Mouse (Mus musculus): ENCODE data around the gene Mast4. TPM values are rescaled to one million over a fixed set of nuclear protein-coding genes. Genes with fewer than 3 reads are reported as not detected.
A peak's percentile ranks its signal among the peaks of the same experiment; 100 is the strongest.

Mast4 gene
- polyA plus RNA-seq, 1 experiment from 2014 or later, result 31.0 TPM

- Histone ChIP-seq H3K4me1 (ENCODE audit: control insufficient read depth, insufficient read depth, low read length) (peaks cover 38% of the 10 kb centered on the region), H3K36me3 (ENCODE audit: control insufficient read depth, insufficient read depth, low read length) (no peaks in the 10 kb centered on the region), H3K4me2 (replicated peaks; ENCODE audit: low read depth, low read length) (no peak overlapping the region), H3K27ac (ENCODE audit: low read depth, low read length) (peak overlapping the region; percentile 52; the same call in 1 of the 2 replicates), H3K27me3 (ENCODE audit: control insufficient read depth, insufficient read depth, low read length) (no peaks in the 10 kb centered on the region), H3K4me3 (ENCODE audit: low read length) (no peak overlapping the region), H3K9ac (ENCODE audit: low read depth, low read length) (no peak overlapping the region), H3K9me3 (ENCODE audit: control insufficient read depth, low read length) (no peaks in the 10 kb centered on the region)
- ATAC-seq (ENCODE audit: low FRiP score, low TSS enrichment), result peak; percentile 67
- WGBS, result 35% methylated on average over 9 of the region's 9 CpGs
These were observed 434.8 kb downstream of the Mast4 start for GRCm38 (mm10) chr13:102899253-102900082.

- Histone ChIP-seq H3K4me2 (replicated peaks; ENCODE audit: low read depth, low read length) (peak overlapping the region; percentile 8; the same call in 1 of the 2 replicates), H3K27ac (ENCODE audit: low read depth, low read length) (peak overlapping the region; percentile 52; the same call in 1 of the 2 replicates), H3K9ac (ENCODE audit: low read depth, low read length) (no peak overlapping the region), H3K4me3 (ENCODE audit: low read length) (no peak overlapping the region), H3K27me3 (ENCODE audit: control insufficient read depth, insufficient read depth, low read length) (no peaks in the 10 kb centered on the region), H3K36me3 (ENCODE audit: control insufficient read depth, insufficient read depth, low read length) (no peaks in the 10 kb centered on the region), H3K9me3 (ENCODE audit: control insufficient read depth, low read length) (no peaks in the 10 kb centered on the region), H3K4me1 (ENCODE audit: control insufficient read depth, insufficient read depth, low read length) (peaks cover 43% of the 10 kb centered on the region)
- peak; percentile 76 for ATAC-seq (ENCODE audit: low FRiP score, low TSS enrichment)
- WGBS, result 28% methylated on average over 15 of the region's 15 CpGs
These were observed 435.7 kb downstream of the Mast4 start for GRCm38 (mm10) chr13:102898374-102899131.

GRCm38 (mm10) chr13:102896322-102896721 is 438.0 kb downstream of the Mast4 start:
- Histone ChIP-seq H3K36me3 (ENCODE audit: control insufficient read depth, insufficient read depth, low read length) (no peaks in the 10 kb centered on the region), H3K4me2 (replicated peaks; ENCODE audit: low read depth, low read length) (no peak overlapping the region), H3K4me3 (ENCODE audit: low read length) (no peak overlapping the region), H3K27ac (ENCODE audit: low read depth, low read length) (no peak overlapping the region), H3K4me1 (ENCODE audit: control insufficient read depth, insufficient read depth, low read length) (peaks cover 43% of the 10 kb centered on the region), H3K9me3 (ENCODE audit: control insufficient read depth, low read length) (no peaks in the 10 kb centered on the region), H3K9ac (ENCODE audit: low read depth, low read length) (no peak overlapping the region), H3K27me3 (ENCODE audit: control insufficient read depth, insufficient read depth, low read length) (no peaks in the 10 kb centered on the region)
- no peak for ATAC-seq (ENCODE audit: low FRiP score, low TSS enrichment)

- H3K9me3 ChIP-seq (ENCODE audit: control insufficient read depth, low read length), result no peaks in the 10 kb centered on the region
- no peaks in the 10 kb centered on the region for H3K27me3 ChIP-seq (ENCODE audit: control insufficient read depth, insufficient read depth, low read length)
- no peak for ATAC-seq (ENCODE audit: low FRiP score, low TSS enrichment)
- peaks cover 38% of the 10 kb centered on the region for H3K4me1 ChIP-seq (ENCODE audit: control insufficient read depth, insufficient read depth, low read length)
- no peaks in the 10 kb centered on the region for H3K36me3 ChIP-seq (ENCODE audit: control insufficient read depth, insufficient read depth, low read length)
- no peak overlapping the region for H3K27ac ChIP-seq (ENCODE audit: low read depth, low read length)
- WGBS, result 77% methylated on average over 6 of the region's 6 CpGs
- H3K4me2 ChIP-seq (replicated peaks; ENCODE audit: low read depth, low read length), result no peak overlapping the region
- H3K9ac ChIP-seq (ENCODE audit: low read depth, low read length), result no peak overlapping the region
- H3K4me3 ChIP-seq (ENCODE audit: low read length), result no peak overlapping the region
These were observed 438.4 kb downstream of the Mast4 start for GRCm38 (mm10) chr13:102895894-102896293.

GRCm38 (mm10) chr13:102894287-102895234 is 439.7 kb downstream of the Mast4 start:
- H3K36me3 ChIP-seq (ENCODE audit: control insufficient read depth, insufficient read depth, low read length), result no peaks in the 10 kb centered on the region
- no peaks in the 10 kb centered on the region for H3K27me3 ChIP-seq (ENCODE audit: control insufficient read depth, insufficient read depth, low read length)
- H3K9ac ChIP-seq (ENCODE audit: low read depth, low read length), result no peak overlapping the region
- H3K27ac ChIP-seq (ENCODE audit: low read depth, low read length), result no peak overlapping the region
- ATAC-seq (ENCODE audit: low FRiP score, low TSS enrichment), result no peak
- H3K9me3 ChIP-seq (ENCODE audit: control insufficient read depth, low read length), result no peaks in the 10 kb centered on the region
- peak overlapping the region; percentile 11; the same call in 1 of the 2 replicates for H3K4me2 ChIP-seq (replicated peaks; ENCODE audit: low read depth, low read length)
- H3K4me3 ChIP-seq (ENCODE audit: low read length), result no peak overlapping the region
- 23% methylated on average over 15 of the region's 15 CpGs for WGBS
- peaks cover 37% of the 10 kb centered on the region for H3K4me1 ChIP-seq (ENCODE audit: control insufficient read depth, insufficient read depth, low read length)

GRCm38 (mm10) chr13:102892783-102893182 is 441.5 kb downstream of the Mast4 start:
- H3K9ac ChIP-seq (ENCODE audit: low read depth, low read length), result no peak overlapping the region
- H3K4me1 ChIP-seq (ENCODE audit: control insufficient read depth, insufficient read depth, low read length), result peaks cover 27% of the 10 kb centered on the region
- no peak for ATAC-seq (ENCODE audit: low FRiP score, low TSS enrichment)
- H3K27ac ChIP-seq (ENCODE audit: low read depth, low read length), result no peak overlapping the region
- H3K9me3 ChIP-seq (ENCODE audit: control insufficient read depth, low read length), result no peaks in the 10 kb centered on the region
- H3K4me2 ChIP-seq (replicated peaks; ENCODE audit: low read depth, low read length), result no peak overlapping the region
- no peak overlapping the region for H3K4me3 ChIP-seq (ENCODE audit: low read length)
- 89% methylated on average over 3 of the region's 3 CpGs for WGBS
- H3K36me3 ChIP-seq (ENCODE audit: control insufficient read depth, insufficient read depth, low read length), result no peaks in the 10 kb centered on the region
- no peaks in the 10 kb centered on the region for H3K27me3 ChIP-seq (ENCODE audit: control insufficient read depth, insufficient read depth, low read length)

GRCm38 (mm10) chr13:102889989-102890388 is 444.3 kb downstream of the Mast4 start:
- Histone ChIP-seq H3K27ac (ENCODE audit: low read depth, low read length) (peak overlapping the region; percentile 42; the same call in 1 of the 2 replicates), H3K27me3 (ENCODE audit: control insufficient read depth, insufficient read depth, low read length) (no peaks in the 10 kb centered on the region), H3K36me3 (ENCODE audit: control insufficient read depth, insufficient read depth, low read length) (no peaks in the 10 kb centered on the region), H3K9ac (ENCODE audit: low read depth, low read length) (no peak overlapping the region), H3K4me3 (ENCODE audit: low read length) (no peak overlapping the region), H3K4me1 (ENCODE audit: control insufficient read depth, insufficient read depth, low read length) (peaks cover 27% of the 10 kb centered on the region), H3K4me2 (replicated peaks; ENCODE audit: low read depth, low read length) (peak overlapping the region; percentile 15; the same call in 1 of the 2 replicates), H3K9me3 (ENCODE audit: control insufficient read depth, low read length) (no peaks in the 10 kb centered on the region)
- peak; percentile 54 for ATAC-seq (ENCODE audit: low FRiP score, low TSS enrichment)
- WGBS, result 48% methylated on average over 10 of the region's 10 CpGs

- Histone ChIP-seq H3K4me3 (ENCODE audit: low read length) (no peak overlapping the region), H3K27me3 (ENCODE audit: control insufficient read depth, insufficient read depth, low read length) (no peaks in the 10 kb centered on the region), H3K4me2 (replicated peaks; ENCODE audit: low read depth, low read length) (peak overlapping the region; percentile 15; the same call in 1 of the 2 replicates), H3K36me3 (ENCODE audit: control insufficient read depth, insufficient read depth, low read length) (no peaks in the 10 kb centered on the region), H3K27ac (ENCODE audit: low read depth, low read length) (peak overlapping the region; percentile 42; the same call in 1 of the 2 replicates), H3K4me1 (ENCODE audit: control insufficient read depth, insufficient read depth, low read length) (peaks cover 22% of the 10 kb centered on the region), H3K9ac (ENCODE audit: low read depth, low read length) (no peak overlapping the region), H3K9me3 (ENCODE audit: control insufficient read depth, low read length) (no peaks in the 10 kb centered on the region)
- 43% methylated on average over 13 of the region's 13 CpGs for WGBS
- ATAC-seq (ENCODE audit: low FRiP score, low TSS enrichment), result peak; percentile 71
These were observed 444.8 kb downstream of the Mast4 start for GRCm38 (mm10) chr13:102889537-102889936.
